Comparison of ENCODE assay signal across 32 mouse cellular contexts in genomic region chr4:87760297-87760696, GRCm38 (mm10).
"Had no signal": no experiment of that assay in that cellular context is flagged by ENCODE, and none has a peak within 500 bp of the region (broad histone marks: within the 10 kb centered on the region; RNA-seq: fewer than 3 reads in every experiment).

No protein-coding gene starts in this region.

- DNase-seq: left cerebral cortex, postnatal 4 days; liver; liver, embryonic 13.5 days; liver, postnatal 0 days; lung, adult 18-20 months; lung, adult 2 months; lung, embryonic 14.5 days; lung, postnatal 10 days; lung, postnatal 14 days; lung, postnatal 36 days; lung, postnatal 4 days; midbrain, embryonic 14.5 days had no signal

- H3K4me2 ChIP-seq: limb, embryonic 12.5 days; limb, embryonic 13.5 days; limb, embryonic 15.5 days; liver, embryonic 11.5 days; liver, embryonic 12.5 days; liver, embryonic 13.5 days; liver, embryonic 15.5 days; lung, embryonic 14.5 days; lung, embryonic 15.5 days; midbrain, embryonic 11.5 days; midbrain, embryonic 12.5 days; midbrain, embryonic 13.5 days; midbrain, embryonic 15.5 days; neural tube, embryonic 12.5 days had no signal

- H3K9me3 ChIP-seq: limb, embryonic 10.5 days; limb, embryonic 12.5 days; limb, embryonic 13.5 days; limb, embryonic 15.5 days; liver, embryonic 12.5 days; liver, embryonic 13.5 days; liver, embryonic 15.5 days; lung, embryonic 15.5 days; megakaryocyte, embryonic 14.5 days; midbrain, embryonic 10.5 days; midbrain, embryonic 12.5 days; midbrain, embryonic 13.5 days; midbrain, embryonic 15.5 days; neural tube, embryonic 12.5 days had no signal

- H3K27ac ChIP-seq: left cerebral cortex, adult 2 months; limb, embryonic 10.5 days; limb, embryonic 12.5 days; limb, embryonic 13.5 days; limb, embryonic 15.5 days; liver, embryonic 12.5 days; liver, embryonic 13.5 days; liver, embryonic 14.5 days; liver, embryonic 15.5 days; lung, embryonic 15.5 days; macrophage; midbrain, embryonic 10.5 days; midbrain, embryonic 12.5 days; midbrain, embryonic 13.5 days; midbrain, embryonic 15.5 days; neural tube, embryonic 12.5 days had no signal

- H3K27me3 ChIP-seq: limb, embryonic 12.5 days; limb, embryonic 15.5 days; liver, embryonic 12.5 days; liver, embryonic 15.5 days; lung, embryonic 15.5 days; megakaryocyte, embryonic 14.5 days; midbrain, embryonic 12.5 days; midbrain, embryonic 13.5 days; midbrain, embryonic 15.5 days; neural tube, embryonic 12.5 days had no signal

- H3K36me3 ChIP-seq: limb, embryonic 10.5 days; limb, embryonic 12.5 days; limb, embryonic 13.5 days; limb, embryonic 15.5 days; liver, embryonic 12.5 days; liver, embryonic 13.5 days; liver, embryonic 15.5 days; lung, embryonic 15.5 days; midbrain, embryonic 10.5 days; midbrain, embryonic 12.5 days; midbrain, embryonic 13.5 days; midbrain, embryonic 15.5 days; neural tube, embryonic 12.5 days had no signal

- H3K9ac ChIP-seq: limb, embryonic 12.5 days; limb, embryonic 13.5 days; limb, embryonic 15.5 days; liver, embryonic 12.5 days; liver, embryonic 13.5 days; liver, embryonic 14.5 days; liver, embryonic 15.5 days; liver, postnatal 0 days; lung, embryonic 14.5 days; lung, embryonic 15.5 days; midbrain, embryonic 12.5 days; midbrain, embryonic 13.5 days; midbrain, embryonic 15.5 days; neural tube, embryonic 12.5 days had no signal

- H3K4me1 ChIP-seq: limb, embryonic 10.5 days; limb, embryonic 12.5 days; limb, embryonic 13.5 days; limb, embryonic 15.5 days; liver, embryonic 12.5 days; liver, embryonic 13.5 days; liver, embryonic 15.5 days; lung, embryonic 15.5 days; megakaryocyte, embryonic 14.5 days; midbrain, embryonic 10.5 days; midbrain, embryonic 12.5 days; midbrain, embryonic 13.5 days; midbrain, embryonic 15.5 days; neural tube, embryonic 12.5 days had no signal

- H3K4me3 ChIP-seq: left cerebral cortex, adult 2 months; limb, embryonic 10.5 days; limb, embryonic 12.5 days; limb, embryonic 13.5 days; limb, embryonic 15.5 days; liver, embryonic 12.5 days; liver, embryonic 13.5 days; liver, embryonic 15.5 days; lung, embryonic 15.5 days; megakaryocyte, embryonic 14.5 days; midbrain, embryonic 10.5 days; midbrain, embryonic 12.5 days; midbrain, embryonic 13.5 days; midbrain, embryonic 15.5 days; myocyte; neural tube, embryonic 12.5 days had no signal

- ATAC-seq: liver, embryonic 12.5 days; liver, postnatal 0 days; midbrain, embryonic 13.5 days; midbrain, embryonic 15.5 days; midbrain, embryonic 16.5 days had no signal
